Mouse (Mus musculus) G1E (cell line): Measurements from ENCODE around the gene Cgn.

ENCODE experiments used
- CTCF ChIP-seq: IDR thresholded peaks from 2 replicates; pipeline ENCODE4 v1.5.1; 2012; ENCODE audit warnings: low read depth, low read length, inconsistent platforms, mixed read lengths
- GATA1 ChIP-seq: IDR thresholded peaks from 2 replicates; pipeline ENCODE4 v1.6.1; 2012; ENCODE audit warnings: borderline replicate concordance, low read length, inconsistent platforms, mixed read lengths
- TAL1 ChIP-seq: conservative IDR thresholded peaks from 2 replicates; pipeline ENCODE4 v1.6.1; 2012; ENCODE audit warnings: low read depth, low read length, inconsistent platforms, mixed read lengths

DNA sequence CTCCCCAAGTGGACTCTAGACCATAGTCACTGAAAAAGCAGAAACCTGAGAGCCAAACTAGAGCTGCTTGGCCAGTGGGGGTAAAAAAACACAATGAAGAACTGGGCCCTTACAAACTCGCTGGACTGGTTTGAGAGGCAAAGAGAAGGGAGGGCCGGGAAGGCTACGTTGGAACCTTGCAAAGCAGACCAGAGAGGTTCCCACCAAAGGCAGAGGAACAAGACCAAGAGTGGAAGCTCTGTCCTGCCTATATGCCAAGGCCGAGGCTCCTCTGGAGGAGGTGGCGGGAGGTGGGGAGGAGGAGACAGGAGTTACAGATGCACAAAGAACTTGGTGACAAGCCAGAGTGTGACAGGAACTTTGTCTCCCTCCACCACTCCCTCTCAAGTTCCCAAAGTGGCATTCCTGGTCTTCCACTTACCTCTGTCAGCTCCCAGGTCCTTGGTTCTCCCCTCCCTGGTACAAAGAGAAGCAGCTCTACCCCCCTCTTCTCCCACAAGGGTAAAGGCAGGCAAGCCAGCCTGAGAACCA is 2.1 kb downstream of the Cgn start:
- TF ChIP-seq GATA1 (no peak), CTCF (no peak), TAL1 (no peak)
